Mouse (Mus musculus): ENCODE results near the gene Ttyh2. TPM values are rescaled to one million over a fixed set of nuclear protein-coding genes. Genes with fewer than 3 reads are reported as not detected.

Ttyh2 gene
- 46.9 and 89.7 TPM in 2 replicates for polyA plus RNA-seq (2012; rRNA removed; ENCODE audit: low replicate concordance)

GRCm38 (mm10) chr11:114675341-114675825 lies at the start of gene Ttyh2:
Gene Ttyh2 (plus strand): TSS chr11:114675431.

GRCm38 (mm10) chr11:114668301-114668710 lies 6.9 kb upstream of the Ttyh2 start, which contains the start of gene Rpl38:
Gene Rpl38 (plus strand): TSS chr11:114668524.

GRCm38 (mm10) chr11:114726965-114727825 lies 52.0 kb downstream of the Ttyh2 start, which contains the start of gene Dnaic2:
Gene Dnaic2 (plus strand): TSS chr11:114727408.

GRCm38 (mm10) chr11:114764820-114765818 lies 89.9 kb downstream of the Ttyh2 start, which contains the start of gene Kif19a:
Gene Kif19a (plus strand): TSS chr11:114765388.

Other genes with a start within 250 kb of the Ttyh2 start
- 319 and 590 TPM in 2 replicates for gene Rpl38, start 6.9 kb upstream of the Ttyh2 start, polyA plus RNA-seq (2012; rRNA removed; ENCODE audit: low replicate concordance)
- gene Dnaic2, start 52.0 kb downstream of the Ttyh2 start, polyA plus RNA-seq (2012; rRNA removed; ENCODE audit: low replicate concordance), result 2.0 and 4.2 TPM in 2 replicates
- 1.3 and 2.2 TPM in 2 replicates for gene Kif19a, start 90.0 kb downstream of the Ttyh2 start, polyA plus RNA-seq (2012; rRNA removed; ENCODE audit: low replicate concordance)
- gene Btbd17, start 120.5 kb downstream of the Ttyh2 start, polyA plus RNA-seq (2012; rRNA removed; ENCODE audit: low replicate concordance), result 0.67 and 0.78 TPM in 2 replicates
- 0.12 TPM in 1 of 2 replicates, not detected in the other for gene Gpr142, start 123.5 kb downstream of the Ttyh2 start, polyA plus RNA-seq (2012; rRNA removed; ENCODE audit: low replicate concordance)
- 20.8 and 50.7 TPM in 2 replicates for gene Gprc5c, start 175.7 kb downstream of the Ttyh2 start, polyA plus RNA-seq (2012; rRNA removed; ENCODE audit: low replicate concordance)
- gene Cd300a, start 214.6 kb downstream of the Ttyh2 start, polyA plus RNA-seq (2012; rRNA removed; ENCODE audit: low replicate concordance), result 3.3 and 4.1 TPM in 2 replicates